ENCODE assay signal across 14 mouse cellular contexts in the genomic region with DNA sequence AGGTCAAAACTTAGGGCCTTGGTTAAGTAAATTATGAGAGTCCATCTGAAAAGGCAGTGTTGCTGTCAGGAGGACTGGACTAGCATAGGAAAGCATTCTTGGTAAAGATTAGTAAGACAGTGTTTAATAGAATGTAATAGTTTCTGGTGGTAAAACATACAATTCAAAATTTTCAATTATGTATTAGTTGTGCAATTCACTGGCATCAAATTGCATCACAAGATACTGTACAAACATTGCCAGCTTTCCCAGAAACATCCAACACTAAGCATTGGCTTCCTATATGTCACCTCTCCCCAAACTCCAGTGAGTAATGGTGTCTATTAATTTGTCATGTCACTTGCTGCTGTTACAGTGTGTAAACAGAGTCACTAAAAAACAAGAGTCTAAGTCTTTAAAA.
DNase-seq lines count a peak whose midpoint lies in the region; ATAC-seq lines count a peak whose summit lies in the region.
"Had no signal": no experiment of that assay in that cellular context is flagged by ENCODE, and none has a peak within 500 bp of the region (broad histone marks: within the 10 kb centered on the region; RNA-seq: fewer than 3 reads in every experiment).

No protein-coding gene starts in this region.

- peak overlapping the region; percentile 85 for H3K27ac ChIP-seq in heart, embryonic 13.5 days (replicated peaks)
- H3K27ac ChIP-seq in lung, embryonic 16.5 days (ENCODE audit: low read length): peak overlapping the region; percentile 87
- H3K27ac ChIP-seq in liver, embryonic 13.5 days: peak overlapping the region; percentile 90
- H3K27ac ChIP-seq: hindbrain, embryonic 10.5 days; macrophage; neural tube, embryonic 13.5 days had no signal

- no peaks in the 10 kb centered on the region for H3K36me3 ChIP-seq in heart, embryonic 13.5 days
- no peaks in the 10 kb centered on the region for H3K36me3 ChIP-seq in lung, embryonic 16.5 days (ENCODE audit: control insufficient read depth, insufficient read depth, low read length)
- H3K36me3 ChIP-seq in liver, embryonic 13.5 days: no peaks in the 10 kb centered on the region; the same call in 1 of the 2 replicates
- H3K36me3 ChIP-seq: hindbrain, embryonic 10.5 days; neural tube, embryonic 13.5 days had no signal

- H3K9ac ChIP-seq in heart, embryonic 13.5 days: no peak overlapping the region
- H3K9ac ChIP-seq in lung, embryonic 16.5 days (ENCODE audit: low read length): no peak overlapping the region; the same call in 1 of the 2 replicates
- peak overlapping the region; percentile 62 for H3K9ac ChIP-seq in liver, embryonic 13.5 days
- H3K9ac ChIP-seq: neural tube, embryonic 13.5 days had no signal

- no peaks in the 10 kb centered on the region for H3K9me3 ChIP-seq in heart, embryonic 13.5 days
- H3K9me3 ChIP-seq in lung, embryonic 16.5 days (ENCODE audit: control insufficient read depth, low read length): no peaks in the 10 kb centered on the region
- H3K9me3 ChIP-seq in liver, embryonic 13.5 days (replicated peaks): no peaks in the 10 kb centered on the region
- H3K9me3 ChIP-seq: hindbrain, embryonic 10.5 days; neural tube, embryonic 13.5 days had no signal

- no peaks in the 10 kb centered on the region for H3K27me3 ChIP-seq in heart, embryonic 13.5 days (replicated peaks)
- no peaks in the 10 kb centered on the region for H3K27me3 ChIP-seq in lung, embryonic 16.5 days (ENCODE audit: control insufficient read depth, insufficient read depth, low read depth, low read length)
- H3K27me3 ChIP-seq in liver, embryonic 13.5 days: no peaks in the 10 kb centered on the region
- H3K27me3 ChIP-seq: neural tube, embryonic 13.5 days had no signal

- H3K4me3 ChIP-seq in heart, embryonic 13.5 days: no peak overlapping the region
- no peak overlapping the region for H3K4me3 ChIP-seq in lung, embryonic 16.5 days (ENCODE audit: low read length)
- peak overlapping the region; percentile 44 for H3K4me3 ChIP-seq in liver, embryonic 13.5 days (replicated peaks)
- H3K4me3 ChIP-seq: hindbrain, embryonic 10.5 days; neural tube, embryonic 13.5 days had no signal

- peaks cover 56% of the 10 kb centered on the region for H3K4me1 ChIP-seq in heart, embryonic 13.5 days
- peaks cover 31% of the 10 kb centered on the region for H3K4me1 ChIP-seq in lung, embryonic 16.5 days (replicated peaks; ENCODE audit: control insufficient read depth, insufficient read depth, low read length)
- H3K4me1 ChIP-seq in liver, embryonic 13.5 days (replicated peaks): peaks cover 66% of the 10 kb centered on the region

- ATAC-seq in heart, embryonic 13.5 days (ENCODE audit: extremely low read depth, insufficient number of reproducible peaks, low FRiP score, low TSS enrichment): no peak
- ATAC-seq in lung, embryonic 16.5 days (ENCODE audit: low read depth): no peak
- peak; percentile 18; the same call in 1 of the 2 replicates for ATAC-seq in liver, embryonic 13.5 days (ENCODE audit: low read depth)

- DNase-seq in heart, postnatal 4 days: no peak
- DNase-seq in lung, adult 18-20 months: no peak
- no peak for DNase-seq in liver, embryonic 13.5 days
- DNase-seq in spleen, postnatal 4 days (ENCODE audit: low spot score in 2 of 2): no peak
- no peak for DNase-seq in layer of hippocampus, adult 11-12 months (ENCODE audit: low spot score)
- DNase-seq in urinary bladder, postnatal 36 days (ENCODE audit: low spot score in 2 of 2): no peak
- DNase-seq: cerebellum, adult 9-11 months; midbrain, embryonic 14.5 days; thymus, postnatal 14 days had no signal

- no peak overlapping the region for H3K4me2 ChIP-seq in heart, embryonic 13.5 days
- no peak overlapping the region for H3K4me2 ChIP-seq in lung, embryonic 16.5 days (ENCODE audit: low read depth, low read length)
- peak overlapping the region; percentile 49 for H3K4me2 ChIP-seq in liver, embryonic 13.5 days
- H3K4me2 ChIP-seq: neural tube, embryonic 13.5 days had no signal
